Mouse (Mus musculus): ENCODE data around the gene Mrto4. TPM values are rescaled to one million over a fixed set of nuclear protein-coding genes. Genes with fewer than 3 reads are reported as not detected.
"Not testable (repeated sequence)": the region's sequence is repeated elsewhere in the genome, so short reads cannot be mapped to it uniquely, and the experiment has no call there.

The Mrto4 gene
- 88.1 and 97.5 TPM in 2 replicates for polyA plus RNA-seq (2015; fragmentation: Nextera tagmentation; extraction: Ambion mirVana)

- Histone ChIP-seq H3K9ac (peak within 1 kb of the TSS; percentile 88), H3K4me2 (peak within 1 kb of the TSS; percentile 99), H3K9me3 (no peaks in the 10 kb centered on the region), H3K27me3 (no peaks in the 10 kb centered on the region), H3K36me3 (peaks cover 54% of the 10 kb centered on the region), H3K27ac (peak within 1 kb of the TSS; percentile 97), H3K4me1 (replicated peaks) (peaks cover 28% of the 10 kb centered on the region), H3K4me3 (peak within 1 kb of the TSS; percentile 89)
- WGBS = under 1% methylated on average over 64 of the region's 64 CpGs
- ATAC-seq (ENCODE audit: low FRiP score) = peak; percentile 96
Observed at GRCm38 (mm10) chr4:139351931-139352711, at the start of gene Mrto4, which contains the start of the genes Emc1 and Ubr4. Gene Mrto4 (minus strand): TSS chr4:139352576. Gene Emc1 (plus strand): TSS chr4:139352587. Gene Ubr4 (plus strand): TSS chr4:139352609.

DNA sequence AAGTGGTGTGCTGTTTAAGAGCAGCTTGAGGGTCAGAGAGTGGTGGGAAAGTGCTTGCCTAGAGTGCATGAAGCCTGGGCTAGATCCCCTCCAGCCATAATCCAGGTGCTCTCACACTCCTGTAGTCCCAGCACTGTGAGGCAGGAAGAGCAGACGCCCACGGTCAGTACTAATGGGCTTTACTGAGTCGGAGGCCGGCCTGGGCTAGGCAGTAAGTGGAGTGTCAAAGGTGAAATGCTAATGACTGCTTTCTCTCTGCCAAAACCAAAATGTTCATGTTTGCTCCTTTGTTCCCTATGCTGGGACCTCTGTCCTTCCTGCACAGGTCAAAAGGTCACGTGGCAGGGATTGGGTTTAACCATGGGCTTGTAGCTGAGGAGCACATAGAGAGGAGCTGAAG, 48.1 kb upstream of the Mrto4 start:
- Histone ChIP-seq H3K27ac (no peak overlapping the region), H3K36me3 (peaks cover 96% of the 10 kb centered on the region), H3K9ac (no peak overlapping the region), H3K4me3 (no peak overlapping the region), H3K27me3 (no peaks in the 10 kb centered on the region), H3K9me3 (no peaks in the 10 kb centered on the region), H3K4me1 (replicated peaks) (no peaks in the 10 kb centered on the region), H3K4me2 (no peak overlapping the region)
- 85% methylated on average over 5 of the region's 5 CpGs for WGBS
- no peak for ATAC-seq (ENCODE audit: low FRiP score)

DNA sequence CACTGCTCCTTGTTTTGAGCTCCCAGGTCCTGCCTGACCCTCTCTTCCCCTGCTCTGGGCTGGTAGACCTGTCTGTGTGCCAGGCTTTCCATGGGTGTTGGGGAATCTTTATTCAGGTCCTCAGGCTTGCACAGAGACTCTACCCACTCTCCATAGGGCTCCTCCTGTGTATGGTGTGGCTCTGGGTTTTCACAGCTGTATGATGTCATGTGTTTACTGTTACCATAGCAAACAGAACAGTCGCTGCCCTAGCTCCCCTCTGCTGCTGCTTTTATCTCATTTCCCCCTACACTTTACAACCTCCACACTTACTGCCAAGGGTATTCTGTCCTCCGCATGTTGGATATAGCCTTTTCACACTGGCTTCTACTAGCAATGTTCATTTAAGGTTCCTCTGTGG, 43.1 kb upstream of the Mrto4 start:
- 78% methylated on average over 2 of the region's 2 CpGs for WGBS
- Histone ChIP-seq H3K9ac (no peak overlapping the region), H3K27me3 (no peaks in the 10 kb centered on the region), H3K27ac (no peak overlapping the region), H3K4me2 (no peak overlapping the region), H3K36me3 (peaks cover 95% of the 10 kb centered on the region), H3K4me3 (no peak overlapping the region), H3K9me3 (no peaks in the 10 kb centered on the region), H3K4me1 (replicated peaks) (no peaks in the 10 kb centered on the region)
- ATAC-seq (ENCODE audit: low FRiP score) = no peak

- WGBS = 89% methylated on average over 4 of the region's 4 CpGs
- peaks cover 54% of the 10 kb centered on the region for H3K36me3 ChIP-seq
Observed at GRCm38 (mm10) chr4:139389557-139389956, 37.2 kb upstream of the Mrto4 start.

GRCm38 (mm10) chr4:139386869-139387319, 34.5 kb upstream of the Mrto4 start:
- 64% methylated on average over 6 of the region's 6 CpGs for WGBS
- no peak overlapping the region for H3K4me3 ChIP-seq
- H3K27me3 ChIP-seq = no peaks in the 10 kb centered on the region
- no peak overlapping the region for H3K27ac ChIP-seq
- no peaks in the 10 kb centered on the region for H3K9me3 ChIP-seq
- peaks cover 20% of the 10 kb centered on the region for H3K4me1 ChIP-seq (replicated peaks)
- no peak overlapping the region for H3K4me2 ChIP-seq
- no peak for ATAC-seq (ENCODE audit: low FRiP score)
- H3K9ac ChIP-seq = no peak overlapping the region
- peaks cover 30% of the 10 kb centered on the region for H3K36me3 ChIP-seq

More at GRCm38 (mm10) chr4:139389557-139389956, 37.2 kb upstream of the Mrto4 start:
- H3K4me3 ChIP-seq = no peak overlapping the region
- H3K9ac ChIP-seq = no peak overlapping the region
- H3K27me3 ChIP-seq = no peaks in the 10 kb centered on the region
- H3K27ac ChIP-seq = no peak overlapping the region
- no peaks in the 10 kb centered on the region for H3K9me3 ChIP-seq
- H3K4me2 ChIP-seq = no peak overlapping the region
- ATAC-seq (ENCODE audit: low FRiP score) = no peak
- peaks cover 5% of the 10 kb centered on the region; the same call in 1 of the 2 replicates for H3K4me1 ChIP-seq (replicated peaks)

GRCm38 (mm10) chr4:139385841-139386240, 33.5 kb upstream of the Mrto4 start:
- ATAC-seq (ENCODE audit: low FRiP score); H3K9me3 ChIP-seq: not testable (repeated sequence)
- peaks cover 29% of the 10 kb centered on the region for H3K4me1 ChIP-seq (replicated peaks)

GRCm38 (mm10) chr4:139382231-139382630, 29.9 kb upstream of the Mrto4 start:
- no peaks in the 10 kb centered on the region for H3K27me3 ChIP-seq
- WGBS = 84% methylated on average over 7 of the region's 7 CpGs
- peaks cover 37% of the 10 kb centered on the region for H3K4me1 ChIP-seq (replicated peaks)
- H3K4me2 ChIP-seq = peak overlapping the region; percentile 96
- peak overlapping the region; percentile 12; the same call in 1 of the 2 replicates for H3K4me3 ChIP-seq
- peak overlapping the region; percentile 35; the same call in 1 of the 2 replicates for H3K9ac ChIP-seq
- H3K9me3 ChIP-seq = no peaks in the 10 kb centered on the region
- H3K36me3 ChIP-seq = peaks cover 10% of the 10 kb centered on the region
- no peak overlapping the region for H3K27ac ChIP-seq
- ATAC-seq (ENCODE audit: low FRiP score) = no peak

More at GRCm38 (mm10) chr4:139385841-139386240, 33.5 kb upstream of the Mrto4 start:
- H3K27ac ChIP-seq, H3K9ac ChIP-seq, H3K4me3 ChIP-seq, H3K4me2 ChIP-seq, H3K27me3 ChIP-seq: not testable (repeated sequence)
- H3K36me3 ChIP-seq = peaks cover 19% of the 10 kb centered on the region
- WGBS = 97% methylated on average over 5 of the region's 5 CpGs

DNA sequence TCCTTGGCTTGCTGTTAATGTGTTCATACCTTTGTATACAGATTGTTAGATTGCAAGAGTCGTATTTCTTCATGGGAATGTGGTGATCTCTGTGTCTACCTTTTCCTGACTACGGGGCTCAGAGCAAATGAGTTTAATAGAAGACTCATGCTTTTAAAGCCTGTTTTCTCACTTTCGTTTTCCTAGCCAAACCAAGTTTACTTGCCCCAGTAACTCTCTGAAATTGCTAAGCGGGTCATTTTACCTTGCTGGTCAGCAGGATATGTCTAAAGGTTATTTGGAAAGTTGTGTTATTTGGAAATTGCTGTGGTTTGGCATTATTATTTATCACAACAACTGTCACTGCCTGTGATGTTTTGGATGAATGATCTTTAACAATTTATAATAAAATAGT, 29.1 kb upstream of the Mrto4 start:
- no peaks in the 10 kb centered on the region for H3K27me3 ChIP-seq
- peaks cover 17% of the 10 kb centered on the region for H3K36me3 ChIP-seq
- H3K9ac ChIP-seq = peak overlapping the region; percentile 89
- no peak for ATAC-seq (ENCODE audit: low FRiP score)
- WGBS = 59% methylated on average over 4 of the region's 4 CpGs
- no peaks in the 10 kb centered on the region for H3K9me3 ChIP-seq
- peaks cover 34% of the 10 kb centered on the region for H3K4me1 ChIP-seq (replicated peaks)
- H3K4me2 ChIP-seq = peak overlapping the region; percentile 96
- no peak overlapping the region for H3K27ac ChIP-seq
- H3K4me3 ChIP-seq = peak overlapping the region; percentile 88

DNA sequence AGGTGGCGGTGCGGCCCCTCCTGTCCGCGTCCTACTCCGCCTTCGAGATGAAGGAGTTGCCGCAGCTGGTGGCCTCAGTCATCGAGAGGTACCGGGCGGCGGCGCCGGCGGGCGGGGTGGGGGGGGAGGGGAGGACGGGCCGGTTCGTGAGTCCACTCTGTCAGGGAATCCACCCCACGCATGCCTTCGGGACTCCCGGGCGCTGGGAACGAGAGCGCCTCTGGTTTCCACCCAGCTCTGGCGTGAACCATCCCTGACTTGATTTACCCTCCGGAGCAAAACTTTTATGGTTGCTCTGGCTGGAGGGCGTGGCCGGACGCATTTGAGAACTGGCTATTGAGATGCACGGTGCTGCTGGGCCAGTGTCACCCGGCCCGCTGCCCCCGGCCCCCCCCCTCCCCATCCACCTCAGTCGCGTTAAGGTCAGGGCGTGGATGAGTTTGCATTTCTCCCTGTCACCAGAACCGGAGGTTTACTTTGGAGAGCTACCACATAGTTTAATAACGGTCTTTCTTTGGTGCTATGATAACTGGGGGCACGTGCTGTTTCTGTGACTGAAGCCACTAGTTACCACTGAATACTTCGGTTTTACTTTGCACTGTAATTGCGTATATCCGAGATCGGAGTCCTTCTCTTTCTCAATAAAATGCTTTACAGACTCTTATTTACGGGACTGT, 28.5 kb upstream of the Mrto4 start:
- Histone ChIP-seq H3K9ac (peak overlapping the region; percentile 89), H3K4me2 (peak overlapping the region; percentile 96), H3K4me1 (replicated peaks) (peaks cover 32% of the 10 kb centered on the region), H3K27ac (peak overlapping the region; percentile 90), H3K27me3 (no peaks in the 10 kb centered on the region), H3K4me3 (peak overlapping the region; percentile 88), H3K36me3 (peaks cover 21% of the 10 kb centered on the region), H3K9me3 (no peaks in the 10 kb centered on the region)
- ATAC-seq (ENCODE audit: low FRiP score) = peak; percentile 84; the same call in 1 of the 2 replicates
- WGBS = 5% methylated on average over 32 of the region's 44 CpGs

- no peaks in the 10 kb centered on the region for H3K9me3 ChIP-seq
- H3K27ac ChIP-seq = peak overlapping the region; percentile 90
- peaks cover 32% of the 10 kb centered on the region for H3K4me1 ChIP-seq (replicated peaks)
- H3K27me3 ChIP-seq = no peaks in the 10 kb centered on the region
- peak overlapping the region; percentile 96 for H3K4me2 ChIP-seq
- peak overlapping the region; percentile 88 for H3K4me3 ChIP-seq
- WGBS = 0% methylated on average over 50 of the region's 54 CpGs
- ATAC-seq (ENCODE audit: low FRiP score) = peak; percentile 96
- peaks cover 28% of the 10 kb centered on the region for H3K36me3 ChIP-seq
- peak overlapping the region; percentile 89 for H3K9ac ChIP-seq
Observed at GRCm38 (mm10) chr4:139380207-139380748, 27.9 kb upstream of the Mrto4 start.

- 19% methylated on average over 8 of the region's 8 CpGs for WGBS
- peak overlapping the region; percentile 83 for H3K9ac ChIP-seq
- peaks cover 32% of the 10 kb centered on the region for H3K4me1 ChIP-seq (replicated peaks)
- peaks cover 33% of the 10 kb centered on the region for H3K36me3 ChIP-seq
- peak overlapping the region; percentile 88 for H3K4me3 ChIP-seq
- H3K27ac ChIP-seq = peak overlapping the region; percentile 84
- no peak for ATAC-seq (ENCODE audit: low FRiP score)
- H3K9me3 ChIP-seq = no peaks in the 10 kb centered on the region
- no peaks in the 10 kb centered on the region for H3K27me3 ChIP-seq
- peak overlapping the region; percentile 95 for H3K4me2 ChIP-seq
Observed at GRCm38 (mm10) chr4:139379719-139380118, 27.3 kb upstream of the Mrto4 start.

DNA sequence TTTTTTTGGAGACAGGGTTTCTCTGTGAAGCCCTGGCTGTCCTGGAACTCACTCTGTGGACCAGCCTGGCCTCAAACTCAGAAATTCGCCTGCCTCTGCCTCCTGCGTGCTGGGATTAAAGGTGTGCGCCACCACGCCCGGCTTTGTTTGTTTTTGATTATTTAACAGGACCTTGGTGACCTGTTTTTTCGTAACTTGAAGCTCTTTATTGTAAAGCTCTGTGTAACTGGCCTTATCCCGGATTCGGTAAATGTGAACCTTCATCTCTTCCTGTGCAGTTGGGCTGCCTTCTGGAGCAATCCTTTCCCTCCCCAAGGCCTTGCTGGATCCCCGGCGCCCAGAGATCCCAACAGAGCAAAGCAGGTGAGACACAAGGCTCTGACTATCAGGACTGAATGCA, 21.2 kb upstream of the Mrto4 start:
- Histone ChIP-seq H3K36me3 (peaks cover 92% of the 10 kb centered on the region), H3K4me1 (replicated peaks) (no peaks in the 10 kb centered on the region), H3K9ac (no peak overlapping the region), H3K4me3 (no peak overlapping the region), H3K9me3 (no peaks in the 10 kb centered on the region), H3K27ac (no peak overlapping the region), H3K27me3 (no peaks in the 10 kb centered on the region), H3K4me2 (no peak overlapping the region)
- WGBS = 92% methylated on average over 10 of the region's 10 CpGs
- no peak for ATAC-seq (ENCODE audit: low FRiP score)

Data from hindbrain, embryonic 13.5 days (tissue).